In the genomic region with DNA sequence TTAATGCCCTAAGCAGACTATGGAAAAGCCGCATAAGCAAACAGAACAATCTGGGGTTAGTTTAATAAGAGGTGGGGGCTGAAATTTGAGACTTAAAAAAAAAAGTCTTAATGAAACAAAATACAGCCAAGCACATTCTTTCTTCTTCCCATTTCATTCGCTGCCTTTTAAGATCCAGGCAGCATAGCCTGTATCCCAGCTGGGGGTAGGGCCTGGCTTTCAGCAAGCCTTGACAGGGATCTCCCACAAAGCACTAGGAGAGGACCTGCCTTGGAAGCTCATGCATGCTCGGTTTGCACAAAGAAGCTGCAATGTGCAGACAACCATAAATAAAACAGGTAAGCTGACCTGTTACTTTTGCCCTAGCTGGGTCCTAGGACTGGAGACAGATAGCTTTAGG, we compare ENCODE assay signal across 17 mouse cellular contexts. TPM values are rescaled to one million over a fixed set of nuclear protein-coding genes. Genes with fewer than 3 reads are reported as not detected.
"Had no signal": no experiment of that assay in that cellular context is flagged by ENCODE, and none has a peak within 500 bp of the region (broad histone marks: within the 10 kb centered on the region; RNA-seq: fewer than 3 reads in every experiment).

No protein-coding gene starts in this region.

- H3K4me2 ChIP-seq: liver, embryonic 11.5 days; liver, embryonic 15.5 days; midbrain, embryonic 13.5 days had no signal

- H3K9ac ChIP-seq: liver, embryonic 15.5 days; midbrain, embryonic 13.5 days had no signal

- H3K27ac ChIP-seq: left cerebral cortex, adult 2 months; liver, embryonic 15.5 days; midbrain, embryonic 13.5 days; stomach, postnatal 0 days had no signal

- DNase-seq: kidney, postnatal 14 days; lung, adult 2 months; lung, postnatal 36 days; right cerebral cortex, postnatal 14 days; thymus, postnatal 4 days had no signal

- H3K4me3 ChIP-seq: left cerebral cortex, adult 2 months; liver, embryonic 15.5 days; midbrain, embryonic 13.5 days had no signal

- H3K27me3 ChIP-seq: midbrain, embryonic 13.5 days had no signal

- ATAC-seq: lung, postnatal 0 days; midbrain, embryonic 13.5 days had no signal

- H3K36me3 ChIP-seq: liver, embryonic 15.5 days; midbrain, embryonic 13.5 days had no signal

- H3K9me3 ChIP-seq: liver, embryonic 15.5 days; midbrain, embryonic 13.5 days had no signal

- H3K4me1 ChIP-seq: midbrain, embryonic 13.5 days had no signal

RNA-seq across cellular contexts. Expression of a gene that starts 41.4 kb away (rescaled TPM):
- total RNA-seq: layer of hippocampus, postnatal 25 days; left cerebral cortex, adult 2 months; left cerebral cortex, postnatal 14 days; midbrain, postnatal 0 days had no signal
- polyA plus RNA-seq: lung, adult 2 months; midbrain, postnatal 0 days; neural tube, embryonic 14.5 days; stomach, postnatal 0 days had no signal

RNA-seq across cellular contexts. Expression of a gene that starts 51.2 kb away (rescaled TPM):
- total RNA-seq: layer of hippocampus, postnatal 25 days; left cerebral cortex, adult 2 months; left cerebral cortex, postnatal 14 days; midbrain, postnatal 0 days had no signal
- polyA plus RNA-seq: lung, adult 2 months; lung, postnatal 0 days; midbrain, embryonic 13.5 days; midbrain, postnatal 0 days; neural tube, embryonic 14.5 days had no signal

RNA-seq across cellular contexts. Expression of a gene that starts 57.3 kb away (rescaled TPM):
- total RNA-seq: layer of hippocampus, postnatal 25 days; left cerebral cortex, adult 2 months; left cerebral cortex, postnatal 14 days; megakaryocyte progenitor cell, adult 5-6 weeks; midbrain, postnatal 0 days had no signal
- polyA plus RNA-seq: limb, embryonic 11.5 days; lung, adult 2 months; midbrain, embryonic 13.5 days; midbrain, postnatal 0 days; neural tube, embryonic 14.5 days; stomach, postnatal 0 days had no signal
